Mouse (Mus musculus) liver (tissue): Measurements from ENCODE around the gene Rspo3.

Source experiments
- DNase-seq: peaks from one replicate; pipeline ENCODE4 v3.0.0-alpha.2; 2020; ENCODE audit warnings: mixed read lengths

Rspo3 gene

GRCm38 (mm10) chr10:29426660-29427059 is 109.0 kb downstream of the Rspo3 start:
- DNase-seq: no peak

GRCm38 (mm10) chr10:29424571-29424970 is 111.1 kb downstream of the Rspo3 start:
- no peak for DNase-seq

GRCm38 (mm10) chr10:29414361-29414760 is 121.3 kb downstream of the Rspo3 start:
- DNase-seq: no peak

- DNase-seq: no peak
Observed at GRCm38 (mm10) chr10:29402656-29403268, 132.9 kb downstream of the Rspo3 start.
